Mouse (Mus musculus): ENCODE measurements around the gene 2410015M20Rik.
"Not testable (repeated sequence)": the region's sequence is repeated elsewhere in the genome, so short reads cannot be mapped to it uniquely, and the experiment has no call there.

Gene 2410015M20Rik

DNA sequence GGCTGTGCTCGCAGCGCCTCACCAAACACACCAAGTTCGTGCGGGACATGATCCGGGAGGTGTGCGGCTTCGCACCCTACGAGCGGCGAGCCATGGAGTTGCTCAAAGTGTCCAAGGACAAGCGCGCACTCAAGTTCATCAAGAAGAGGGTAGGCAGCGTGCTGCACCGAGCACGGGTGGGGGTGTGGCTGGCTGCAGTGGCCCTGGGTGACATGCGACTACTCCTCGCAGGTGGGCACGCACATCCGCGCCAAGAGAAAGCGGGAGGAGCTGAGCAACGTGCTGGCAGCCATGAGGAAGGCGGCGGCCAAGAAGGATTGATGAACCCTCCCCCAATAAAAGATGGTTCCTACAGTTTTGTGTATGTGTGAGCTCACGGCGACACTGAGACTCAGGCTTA, 4.3 kb upstream of the 2410015M20Rik start:
- peak; percentile 70 for DNase-seq (ENCODE audit: extremely low read depth, insufficient read length, low spot score)

DNA sequence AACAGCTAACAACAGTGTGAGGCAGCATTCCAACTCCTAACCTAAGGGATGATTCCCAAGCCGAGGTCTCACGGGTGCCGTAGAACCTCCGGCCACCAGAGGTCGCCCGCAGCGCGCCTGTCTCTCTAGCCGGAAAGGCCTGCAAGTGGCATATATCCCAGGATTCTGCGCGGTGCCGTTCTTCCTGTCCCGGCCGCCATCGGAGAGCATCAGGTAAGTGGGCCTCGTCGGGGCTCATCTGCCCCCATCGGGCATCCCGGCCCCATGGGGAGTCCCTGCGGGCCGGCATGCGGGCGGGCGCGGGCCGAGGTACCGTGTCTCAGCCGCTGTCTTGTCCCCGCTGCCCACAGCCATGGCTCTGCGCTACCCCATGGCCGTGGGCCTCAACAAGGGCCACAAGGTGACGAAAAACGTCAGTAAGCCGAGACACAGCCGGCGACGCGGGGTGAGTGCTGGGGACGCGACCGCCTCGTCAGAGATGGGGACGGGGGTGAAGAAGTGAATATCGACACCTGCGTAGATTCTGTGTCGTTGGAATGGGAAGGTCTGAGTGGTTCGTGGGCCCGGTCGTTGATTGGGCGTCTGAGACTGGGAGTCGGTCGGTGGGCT, 3.8 kb upstream of the 2410015M20Rik start, which contains the start of gene Rpl36:
Rpl36 (plus strand) TSS at position 181 of the 609 bp plus-strand sequence.
- peak; percentile 97 for DNase-seq (ENCODE audit: extremely low read depth, insufficient read length, low spot score)

DNA sequence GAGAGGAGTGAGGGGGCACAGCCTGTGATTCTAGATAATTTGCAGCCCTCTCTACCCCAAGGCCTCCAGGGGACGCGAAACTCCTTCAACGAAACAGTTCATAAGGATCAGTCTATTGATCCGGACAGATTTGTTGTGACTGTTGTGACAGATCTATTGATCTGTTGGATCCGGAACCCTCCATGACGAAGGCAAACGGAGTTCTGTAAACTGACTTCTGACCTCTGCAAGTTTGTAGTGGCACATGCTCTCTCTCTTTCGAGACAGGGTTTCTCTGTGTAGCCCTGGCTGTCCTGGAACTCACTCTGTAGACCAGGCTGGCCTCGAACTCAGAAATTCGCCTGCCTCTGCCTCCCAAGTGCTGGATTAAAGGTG, 3.0 kb upstream of the 2410015M20Rik start:
- DNase-seq (ENCODE audit: extremely low read depth, insufficient read length, low spot score) = not testable (repeated sequence)

DNA sequence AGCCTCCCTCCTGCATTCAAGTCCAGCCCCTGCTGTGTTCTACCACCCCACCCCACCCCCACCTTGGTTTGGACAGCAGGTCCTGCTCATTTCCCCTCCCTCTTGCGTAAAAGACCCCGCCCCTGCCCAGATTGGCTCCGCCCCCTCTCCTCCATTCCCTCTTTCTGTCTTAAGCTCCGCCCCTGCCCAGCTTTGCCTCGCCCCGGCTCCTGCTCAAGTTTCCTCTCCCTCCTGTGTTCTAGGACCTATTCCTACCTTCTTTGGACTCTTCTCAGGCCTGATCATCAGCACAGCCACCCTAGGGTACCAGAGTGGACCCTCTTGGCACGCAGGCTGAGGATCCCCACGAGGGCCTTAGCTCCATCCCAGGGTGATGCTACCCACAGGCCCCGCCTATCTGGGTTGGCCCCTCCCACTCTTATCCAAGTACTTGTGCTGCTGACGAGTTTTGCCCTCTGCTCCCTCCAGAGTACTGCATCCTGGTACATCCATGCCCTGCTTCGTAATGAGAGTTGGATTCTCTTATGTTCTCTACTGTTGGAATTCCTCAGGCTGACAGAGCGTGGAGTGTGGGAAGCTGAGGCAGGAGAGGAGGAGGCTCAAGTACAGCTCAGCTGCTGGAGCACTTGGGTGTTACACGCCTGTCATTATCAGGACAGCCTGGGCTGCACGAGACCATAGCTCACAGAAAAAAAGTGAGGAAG, 2.4 kb upstream of the 2410015M20Rik start:
- DNase-seq (ENCODE audit: extremely low read depth, insufficient read length, low spot score) = peak; percentile 87

DNA sequence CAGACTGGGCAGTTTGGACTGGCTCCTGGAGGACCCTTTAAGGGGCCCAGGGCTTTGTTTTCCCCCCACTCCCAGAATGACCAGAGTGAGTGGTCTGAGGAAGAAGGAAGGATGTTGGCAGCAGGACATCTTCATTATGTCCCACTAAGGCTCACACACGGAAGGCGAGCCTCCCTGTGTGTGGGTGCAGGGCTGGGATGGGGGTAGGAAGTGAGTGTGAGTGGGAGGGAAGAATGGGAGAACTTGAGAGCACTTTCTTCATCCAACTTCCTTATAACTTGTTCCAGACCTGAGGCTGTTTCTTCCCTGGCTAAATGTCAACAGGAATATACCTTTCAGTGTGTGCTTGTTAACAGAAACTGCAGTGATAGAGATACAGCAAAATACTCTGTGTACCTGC, 1.8 kb upstream of the 2410015M20Rik start:
- no peak for DNase-seq (ENCODE audit: extremely low read depth, insufficient read length, low spot score)

DNA sequence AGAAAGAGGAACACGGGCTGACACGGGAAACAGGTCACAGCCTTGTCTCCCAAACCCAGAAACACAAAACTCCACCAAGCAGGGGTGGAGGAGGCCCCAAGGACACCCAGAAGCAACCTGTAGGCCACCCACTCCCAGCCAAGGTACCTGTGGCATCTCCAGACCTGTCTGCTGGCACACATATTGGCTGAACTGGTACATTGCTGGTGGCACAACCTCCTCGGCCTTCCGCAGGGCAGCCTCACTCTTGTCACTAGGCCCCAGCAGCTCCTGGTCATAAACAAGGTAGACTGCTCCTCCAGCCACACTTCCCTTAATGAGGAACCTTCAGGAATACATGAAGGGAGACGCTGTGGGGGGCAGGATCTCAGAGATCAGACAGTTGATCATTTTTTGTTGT, 872 bp downstream of the 2410015M20Rik start:
- DNase-seq (ENCODE audit: extremely low read depth, insufficient read length, low spot score) = no peak

DNA sequence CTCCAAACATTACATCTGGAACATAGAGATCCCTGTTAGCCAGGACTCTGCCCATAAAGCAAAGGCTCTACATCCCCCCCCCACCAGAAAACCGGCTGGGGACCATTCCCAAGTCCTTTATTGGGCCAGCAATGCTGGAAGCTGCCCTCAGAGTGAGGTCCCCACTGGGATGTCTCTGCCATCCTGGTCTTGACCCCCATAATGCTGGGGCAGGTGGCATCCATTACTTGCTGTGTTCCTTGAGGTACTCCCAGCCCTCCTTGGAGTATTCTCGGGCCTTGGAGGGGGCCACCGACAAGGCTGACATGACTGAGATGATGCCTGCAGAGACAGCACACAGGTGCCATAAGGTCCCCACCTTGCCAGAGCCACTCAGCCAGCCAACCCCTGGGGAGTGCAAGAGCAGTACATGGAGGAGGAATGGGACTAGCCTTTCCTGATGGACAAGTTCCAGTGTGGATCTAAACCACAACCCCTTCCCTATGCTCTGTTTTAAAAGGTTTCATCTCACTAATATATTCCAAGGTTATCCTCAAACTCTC, 2.0 kb downstream of the 2410015M20Rik start:
- DNase-seq (ENCODE audit: extremely low read depth, insufficient read length, low spot score) = no peak

DNA sequence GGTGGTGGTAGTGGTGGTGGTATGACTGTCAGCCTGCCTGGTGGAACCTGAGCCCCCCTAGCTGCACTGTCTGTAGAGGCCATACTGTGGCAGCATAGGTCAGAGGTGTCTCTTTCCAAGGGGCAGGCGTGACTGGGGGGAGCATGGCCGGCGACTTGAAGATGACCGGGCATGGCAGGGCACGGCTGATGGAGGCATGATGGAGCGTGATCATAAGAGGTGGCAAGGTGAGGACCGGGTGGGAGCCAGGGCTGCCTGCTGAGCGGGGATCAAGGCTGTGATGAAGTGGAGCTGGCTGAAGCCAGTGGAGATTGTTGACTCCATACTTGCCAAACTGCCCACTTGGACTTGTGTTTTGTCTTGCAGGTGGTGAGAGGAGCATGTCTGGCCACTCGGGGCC, 4.1 kb downstream of the 2410015M20Rik start:
- no peak for DNase-seq (ENCODE audit: extremely low read depth, insufficient read length, low spot score)

DNA sequence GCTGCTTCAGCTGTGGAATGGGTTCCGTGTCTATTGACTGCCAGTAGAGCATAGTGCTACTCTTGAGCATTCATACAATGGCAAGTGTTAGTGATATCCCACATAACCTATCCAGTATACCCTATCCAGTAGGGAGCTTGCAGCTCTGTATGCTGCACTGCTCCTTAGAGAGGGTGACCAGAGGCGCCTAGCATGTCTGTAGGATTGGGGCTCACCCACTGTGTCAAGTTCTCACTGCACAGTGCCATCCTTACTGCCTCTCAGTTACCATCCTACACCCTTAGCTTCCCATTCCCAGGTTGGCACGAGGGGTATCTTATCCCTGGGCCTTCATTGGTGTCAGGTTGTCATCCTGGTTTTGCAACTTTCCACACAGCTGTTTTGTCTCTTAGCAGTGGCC, 5.1 kb downstream of the 2410015M20Rik start:
- DNase-seq (ENCODE audit: extremely low read depth, insufficient read length, low spot score) = no peak

DNA sequence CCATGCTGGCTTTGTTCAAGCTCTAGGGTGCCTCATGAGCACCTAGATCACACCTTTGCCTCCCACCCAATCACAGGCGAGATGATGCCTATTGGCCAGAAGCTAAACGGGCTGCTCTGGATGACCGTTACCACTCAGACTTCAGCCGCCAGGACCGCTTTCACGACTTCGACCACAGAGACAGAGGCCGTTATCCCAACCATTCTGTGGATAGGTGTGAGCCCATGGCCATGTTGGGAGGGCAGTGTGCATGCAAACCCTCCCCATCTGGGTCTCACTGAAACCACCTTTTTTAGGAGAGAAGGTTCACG, 5.5 kb downstream of the 2410015M20Rik start:
- no peak for DNase-seq (ENCODE audit: extremely low read depth, insufficient read length, low spot score)

DNA sequence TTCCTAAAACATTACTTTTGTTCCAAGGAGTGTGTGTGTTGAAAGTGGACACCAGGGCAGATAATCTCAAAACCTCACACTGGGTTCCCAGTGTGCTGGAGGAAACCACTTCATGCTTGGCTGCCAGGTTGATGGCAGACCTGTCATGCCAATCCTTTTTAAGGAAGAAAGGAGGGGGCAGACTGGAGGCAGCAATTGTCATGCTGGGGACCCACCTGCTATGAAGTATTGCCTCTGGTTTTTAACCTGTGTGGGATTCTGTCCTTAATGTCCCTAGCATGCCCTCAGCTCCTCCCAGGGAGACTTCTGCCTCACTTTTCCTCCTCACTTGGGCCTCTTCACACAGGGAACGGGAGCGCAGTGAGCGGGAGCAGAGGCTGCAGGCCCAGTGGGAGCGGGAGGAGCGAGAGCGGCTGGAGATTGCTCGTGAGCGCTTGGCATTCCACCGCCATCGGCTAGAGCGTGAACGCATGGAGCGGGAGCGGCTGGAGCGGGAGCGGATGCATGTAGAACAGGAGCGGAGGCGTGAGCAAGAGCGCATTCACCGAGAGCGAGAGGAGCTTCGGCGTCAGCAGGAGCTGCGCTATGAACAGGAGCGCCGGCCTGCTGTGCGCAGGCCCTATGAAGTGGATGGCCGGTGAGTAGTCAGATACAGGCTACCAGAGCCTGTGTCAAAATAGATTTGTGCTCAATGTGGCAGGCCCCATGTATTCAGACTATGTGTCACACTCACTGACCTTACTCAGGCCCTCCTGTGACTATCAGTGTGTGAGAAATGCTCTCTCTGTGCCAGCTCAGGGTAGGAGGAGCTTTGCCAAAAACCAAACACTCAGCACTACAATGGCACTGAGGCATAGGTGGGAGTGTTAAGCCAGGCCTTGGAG, 6.1 kb downstream of the 2410015M20Rik start:
- no peak for DNase-seq (ENCODE audit: extremely low read depth, insufficient read length, low spot score)

DNA sequence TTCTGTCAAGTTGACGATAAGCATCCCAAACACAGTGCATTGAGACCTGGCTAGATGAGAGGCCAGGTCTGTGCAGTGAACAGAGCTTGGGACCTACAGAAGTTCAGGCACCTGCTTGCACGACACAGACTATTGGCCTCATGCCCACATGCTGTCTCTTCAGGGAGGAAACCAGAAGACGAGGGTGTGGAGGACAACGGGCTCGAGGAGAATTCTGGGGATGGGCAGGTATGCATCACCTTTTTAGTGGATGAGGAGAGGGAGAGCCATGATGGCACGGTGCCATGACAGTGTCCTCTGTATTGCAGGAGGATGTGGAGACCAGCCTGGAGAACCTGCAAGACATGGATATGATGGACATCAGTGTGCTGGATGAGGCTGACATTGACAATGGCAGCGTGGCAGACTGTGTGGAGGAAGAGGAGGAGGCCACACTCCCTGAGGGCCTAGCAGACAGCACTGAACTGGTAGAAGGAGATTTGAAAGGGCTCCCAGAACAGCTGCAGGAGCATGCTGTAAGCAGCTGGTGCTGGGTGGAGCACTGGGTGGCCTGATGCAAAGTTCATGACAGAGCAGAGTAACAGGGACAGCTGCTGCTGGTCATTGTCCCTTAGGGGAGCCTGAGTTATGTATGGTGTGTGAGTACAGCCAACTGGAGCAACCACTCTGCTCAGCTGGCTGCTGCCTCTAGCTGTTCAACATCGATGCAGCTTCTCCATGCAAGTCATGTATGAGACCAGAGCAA, 15.9 kb downstream of the 2410015M20Rik start:
- DNase-seq (ENCODE audit: extremely low read depth, insufficient read length, low spot score) = no peak

DNA sequence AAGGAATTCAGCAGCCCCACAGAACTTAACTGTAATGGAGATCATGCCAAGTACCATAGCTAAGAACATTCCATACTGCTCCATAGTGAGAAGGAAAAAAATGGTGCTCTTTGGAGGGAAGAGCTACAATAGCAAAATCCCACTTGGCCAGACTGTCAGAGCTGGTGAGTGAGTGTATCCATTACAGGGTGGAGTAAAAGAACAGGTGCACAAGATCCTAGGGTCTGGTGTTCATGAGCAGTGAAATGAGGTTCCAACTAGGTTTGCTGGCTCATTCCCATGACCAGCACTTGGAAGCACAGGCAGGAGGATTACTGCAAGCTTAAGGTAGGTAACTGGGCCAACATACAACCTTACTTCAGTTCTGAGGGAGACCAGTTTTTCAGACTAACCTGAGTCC, 17.0 kb downstream of the 2410015M20Rik start:
- DNase-seq (ENCODE audit: extremely low read depth, insufficient read length, low spot score) = no peak

DNA sequence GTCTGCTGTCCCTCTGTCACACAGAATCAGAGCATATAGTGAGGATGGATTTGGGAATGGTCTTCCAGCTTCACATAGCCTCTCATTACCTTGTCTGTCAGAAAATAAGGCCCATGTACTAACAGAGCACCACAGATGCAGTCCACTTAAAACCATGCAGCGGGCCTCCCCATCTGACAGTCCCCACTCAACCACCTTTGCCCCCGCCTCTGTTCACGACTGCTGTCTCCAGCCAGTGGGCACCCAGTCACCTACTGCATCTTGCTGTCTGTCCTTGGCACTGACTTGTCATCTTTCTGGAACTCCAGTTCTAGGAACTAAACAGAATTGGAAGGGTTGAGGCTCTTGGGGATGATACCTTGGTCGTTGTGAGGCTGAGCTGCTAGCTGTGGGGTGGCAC, 20.6 kb downstream of the 2410015M20Rik start:
- no peak for DNase-seq (ENCODE audit: extremely low read depth, insufficient read length, low spot score)

DNA sequence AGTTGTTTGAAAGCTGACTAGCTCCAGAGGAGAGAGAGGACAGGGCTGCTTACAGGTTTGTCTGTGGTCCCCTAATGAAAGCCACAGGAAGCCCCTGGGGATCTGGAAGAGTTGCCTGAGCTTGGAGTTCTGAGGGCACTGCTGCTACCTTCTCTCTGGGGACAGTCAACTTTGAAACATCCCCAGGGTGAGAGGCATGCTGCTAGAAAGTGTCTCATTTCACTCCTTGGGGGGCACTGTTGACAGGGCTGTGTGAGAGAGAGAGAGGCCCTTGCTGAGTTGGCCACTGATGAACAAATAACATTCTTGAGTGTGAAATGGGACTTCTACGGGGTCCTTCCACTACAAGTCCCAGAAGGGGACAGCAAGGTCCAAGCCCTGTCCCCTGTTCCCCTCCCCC, 21.8 kb downstream of the 2410015M20Rik start:
- DNase-seq (ENCODE audit: extremely low read depth, insufficient read length, low spot score) = no peak

DNA sequence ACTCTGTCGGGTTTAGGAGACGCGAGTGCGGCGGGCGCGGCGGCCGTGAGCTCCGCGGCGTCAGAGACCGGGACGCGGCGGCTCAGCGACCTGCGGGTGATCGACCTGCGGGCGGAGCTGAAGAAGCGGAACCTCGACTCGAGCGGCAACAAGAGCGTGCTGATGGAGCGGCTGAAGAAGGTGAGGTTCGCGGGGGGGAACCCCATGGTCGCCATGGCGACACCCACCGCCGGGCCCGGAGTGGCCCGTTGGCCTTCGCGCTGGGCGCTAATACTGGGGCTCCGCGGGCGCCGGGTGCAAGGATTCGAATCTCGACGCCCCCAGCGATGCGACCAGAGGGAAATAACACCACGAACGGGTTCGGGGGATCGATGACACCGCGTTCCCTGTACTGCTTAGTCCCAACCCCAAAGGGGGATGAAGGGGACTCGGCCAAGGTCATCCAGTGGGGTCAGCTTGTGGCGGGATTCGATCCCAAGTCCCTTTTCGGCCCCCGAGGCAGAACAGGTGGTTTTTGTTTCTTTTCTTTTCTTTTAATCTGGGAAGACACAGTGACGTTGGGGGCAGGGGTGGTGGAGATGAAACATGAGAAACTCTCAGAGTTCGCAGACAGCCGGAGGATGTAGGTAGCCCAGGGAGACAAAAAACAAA, 24.3 kb downstream of the 2410015M20Rik start:
- no peak for DNase-seq (ENCODE audit: extremely low read depth, insufficient read length, low spot score)

DNA sequence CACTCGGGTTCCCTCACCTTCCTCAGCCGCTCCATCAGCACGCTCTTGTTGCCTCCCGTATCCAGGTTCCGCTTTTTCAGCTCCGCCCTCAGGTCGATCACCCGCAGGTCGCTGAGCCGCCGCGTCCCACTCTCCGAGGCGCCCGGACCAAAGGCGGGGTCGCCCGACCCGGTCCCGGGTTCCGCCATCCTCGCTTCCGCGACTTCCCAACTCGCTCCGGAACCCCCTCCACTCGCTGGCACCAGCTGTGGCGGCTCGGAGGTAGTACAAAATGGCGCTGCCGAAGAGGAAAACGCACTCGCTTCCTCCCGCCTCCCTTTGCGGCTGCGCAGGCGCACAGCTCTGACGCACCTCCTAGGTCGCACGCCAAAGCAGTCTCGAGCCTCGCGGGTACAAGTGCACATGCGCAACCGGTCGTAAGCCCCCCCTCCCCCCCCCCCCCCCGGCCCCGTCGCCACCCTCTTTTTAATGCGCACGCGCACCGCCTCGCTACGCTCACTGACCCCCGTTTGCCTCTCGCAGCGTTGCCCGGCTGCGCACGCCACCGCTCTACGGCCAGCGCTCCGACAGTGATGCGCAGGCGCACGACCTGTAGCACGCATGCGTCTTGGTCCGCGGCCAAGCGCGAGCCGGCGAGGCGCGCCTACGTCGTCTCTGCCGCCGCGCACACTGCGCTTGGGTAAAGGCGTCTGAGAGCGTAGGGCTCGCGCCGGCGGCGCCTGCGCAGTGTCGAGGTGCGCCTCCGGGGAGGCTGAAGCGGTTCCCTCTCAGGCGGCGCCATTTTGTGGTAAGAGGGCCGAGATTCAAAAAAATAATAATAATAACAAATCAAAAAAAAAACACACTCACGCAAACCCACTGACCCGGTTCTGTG, 25.1 kb downstream of the 2410015M20Rik start, which contains the start of the genes Safb2 and Safb:
Safb2 (minus strand) TSS at position 329 of the 874 bp plus-strand sequence.
Safb (plus strand) TSS at position 569 of the 874 bp plus-strand sequence.
- peak; percentile 100 for DNase-seq (ENCODE audit: extremely low read depth, insufficient read length, low spot score)

DNA sequence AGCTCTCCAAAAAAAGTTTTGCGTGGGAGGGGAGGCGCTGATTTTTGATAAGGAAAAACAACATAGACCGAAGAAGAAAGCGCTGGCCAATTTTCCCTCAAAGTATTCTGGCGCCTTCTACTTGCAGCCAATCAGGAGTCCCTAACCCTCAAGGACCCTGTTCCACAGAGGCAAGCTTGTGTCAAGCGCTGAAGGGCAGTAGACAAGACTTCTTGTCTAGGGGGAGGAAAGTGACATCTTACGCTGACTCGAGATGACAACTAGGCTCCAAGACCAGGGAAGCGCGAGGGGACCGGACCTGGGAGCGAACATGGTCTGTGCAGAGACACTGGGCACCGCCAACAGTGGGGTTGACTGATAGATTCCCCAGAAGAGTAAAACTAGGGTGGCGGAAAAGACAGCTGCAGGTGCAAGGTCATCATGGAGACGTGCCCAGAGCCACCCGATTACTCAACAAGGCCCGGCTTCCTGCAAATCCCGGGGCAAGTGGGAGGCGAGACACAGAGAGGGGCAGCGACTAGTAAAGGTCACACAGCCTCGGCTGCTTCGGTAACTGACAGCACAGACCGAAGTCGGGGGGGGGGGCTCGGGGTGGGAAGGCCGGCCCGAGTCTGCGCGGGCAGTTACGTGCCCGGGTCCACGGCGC, 25.8 kb downstream of the 2410015M20Rik start:
- no peak for DNase-seq (ENCODE audit: extremely low read depth, insufficient read length, low spot score)

DNA sequence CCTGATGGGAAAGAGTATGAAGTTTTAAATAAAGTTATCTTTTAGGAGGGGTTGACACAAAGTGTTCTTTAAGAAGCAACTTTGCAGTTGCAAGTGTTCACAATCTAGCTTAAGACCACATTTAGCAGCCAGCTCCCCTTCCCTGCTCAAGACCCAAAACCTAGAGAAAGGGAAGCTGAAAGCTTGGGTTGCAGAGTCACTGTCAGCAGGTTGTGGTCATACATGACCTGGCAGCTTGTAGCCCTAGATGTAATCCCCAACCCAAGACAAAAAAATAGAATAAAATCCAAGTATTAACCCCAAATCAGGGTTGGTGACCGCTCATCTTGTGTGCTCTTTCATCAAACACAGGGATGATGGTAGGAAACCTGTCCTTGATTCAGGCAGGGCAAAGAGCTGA, 26.5 kb downstream of the 2410015M20Rik start:
- no peak for DNase-seq (ENCODE audit: extremely low read depth, insufficient read length, low spot score)
